Mouse (Mus musculus): Measurements from ENCODE around the gene Rbm14.

The Rbm14 gene

GRCm38 (mm10) chr19:4811063-4811908, at the start of gene Rbm14, which contains the start of gene Gm21992:
Rbm14 (minus strand) TSS chr19:4811634.
Gm21992 (minus strand) TSS chr19:4811612.
- DNase-seq: peak; percentile 99

GRCm38 (mm10) chr19:4859081-4859480, 47.6 kb upstream of the Rbm14 start:
- DNase-seq: no peak

- no peak for DNase-seq
Observed at GRCm38 (mm10) chr19:4855951-4856350, 44.5 kb upstream of the Rbm14 start.

GRCm38 (mm10) chr19:4855470-4855820, 44.0 kb upstream of the Rbm14 start:
- no peak for DNase-seq

- DNase-seq: peak; percentile 95
Observed at GRCm38 (mm10) chr19:4854552-4855469, 43.4 kb upstream of the Rbm14 start, which contains the start of gene Ctsf. Ctsf (plus strand) TSS chr19:4855130.

GRCm38 (mm10) chr19:4850281-4850680, 38.8 kb upstream of the Rbm14 start:
- no peak for DNase-seq

- no peak for DNase-seq
Observed at GRCm38 (mm10) chr19:4849800-4850199, 38.4 kb upstream of the Rbm14 start.

GRCm38 (mm10) chr19:4847490-4847889, 36.1 kb upstream of the Rbm14 start:
- peak; percentile 74 for DNase-seq

- DNase-seq: no peak
Observed at GRCm38 (mm10) chr19:4845846-4846245, 34.4 kb upstream of the Rbm14 start.

- DNase-seq: no peak
Observed at GRCm38 (mm10) chr19:4842611-4843010, 31.2 kb upstream of the Rbm14 start.

GRCm38 (mm10) chr19:4840848-4841247, 29.4 kb upstream of the Rbm14 start:
- no peak for DNase-seq

GRCm38 (mm10) chr19:4839149-4839548, 27.7 kb upstream of the Rbm14 start, which contains the start of the genes Ccs and Ccdc87:
Ccs (minus strand) TSS chr19:4839332.
Ccdc87 (plus strand) TSS chr19:4839366.
- DNase-seq: peak; percentile 99

GRCm38 (mm10) chr19:4838526-4839140, 27.2 kb upstream of the Rbm14 start:
- DNase-seq: no peak

GRCm38 (mm10) chr19:4837049-4837448, 25.6 kb upstream of the Rbm14 start:
- DNase-seq: peak; percentile 27

GRCm38 (mm10) chr19:4836096-4836495, 24.7 kb upstream of the Rbm14 start:
- peak; percentile 78 for DNase-seq

GRCm38 (mm10) chr19:4833977-4834376, 22.5 kb upstream of the Rbm14 start:
- no peak for DNase-seq

- DNase-seq: peak; percentile 79
Observed at GRCm38 (mm10) chr19:4829156-4829555, 17.7 kb upstream of the Rbm14 start.

GRCm38 (mm10) chr19:4828444-4829114, 17.1 kb upstream of the Rbm14 start:
- DNase-seq: peak; percentile 79

- peak; percentile 98 for DNase-seq
Observed at GRCm38 (mm10) chr19:4820678-4821303, 9.4 kb upstream of the Rbm14 start.

GRCm38 (mm10) chr19:4817182-4817835, 5.9 kb upstream of the Rbm14 start:
- DNase-seq: peak; percentile 60

GRCm38 (mm10) chr19:4813015-4813414, 1.6 kb upstream of the Rbm14 start:
- peak; percentile 56 for DNase-seq
